Mouse (Mus musculus) spleen, adult 2 months (tissue): Measurements from ENCODE around the gene Agbl1.

Experiments
- CTCF ChIP-seq: fragments of 200-500 bp; IDR thresholded peaks from 2 replicates; pipeline ENCODE4 v1.5.1; 2011; ENCODE audit warnings: mild to moderate bottlenecking, inconsistent platforms; ENCODE audit not compliant: insufficient read depth, insufficient read length, insufficient replicate concordance; ENCODE audit errors: extremely low read depth
- POLR2A ChIP-seq: fragments of 200-500 bp; IDR thresholded peaks from 2 replicates; pipeline ENCODE4 v1.6.1; 2011; ENCODE audit warnings: low read depth, low read length, inconsistent platforms

- no peak for TF ChIP-seq CTCF
- TF ChIP-seq POLR2A = no peak
Measured at GRCm38 (mm10) chr7:76524291-76524690, 294.6 kb downstream of the Agbl1 start.
